Mouse (Mus musculus) limb, embryonic 14.5 days (tissue): ENCODE results near the gene Adgrb2. TPM values are rescaled to one million over a fixed set of nuclear protein-coding genes. Genes with fewer than 3 reads are reported as not detected.

Source experiments
- ATAC-seq: fragments of 200-750 bp; cut with Nextera tagmentation; 2 replicates; pipeline ENCODE4 v1.8.0; 2017; ENCODE audit warnings: low read depth, moderate number of reproducible peaks, moderate TSS enrichment; ENCODE audit not compliant: low FRiP score
- DNase-seq: peaks from one replicate; pipeline ENCODE4 v3.0.0-alpha.2; 2015; ENCODE audit warnings: low spot score
- H3K27ac ChIP-seq: fragments of 300-500 bp; sonication (generic); replicated peaks from 2 replicates; pipeline ENCODE4 v1.5.1; 2014; ENCODE audit warnings: low read depth, mild to moderate bottlenecking, low read length, moderate library complexity, mixed read lengths
- H3K27me3 ChIP-seq: fragments of 300-500 bp; sonication (generic); 2 replicates; pipeline ENCODE4 v1.6.1; 2014; ENCODE audit warnings: low read length, mixed read lengths; ENCODE audit not compliant: control insufficient read depth, insufficient read depth
- H3K36me3 ChIP-seq: fragments of 300-500 bp; sonication (generic); 2 replicates; pipeline ENCODE4 v1.6.1; 2014; ENCODE audit warnings: mild to moderate bottlenecking, low read length, moderate library complexity, mixed read lengths; ENCODE audit not compliant: control insufficient read depth, insufficient read depth
- H3K4me1 ChIP-seq: fragments of 300-500 bp; sonication (generic); 2 replicates; pipeline ENCODE4 v1.6.1; 2014; ENCODE audit warnings: antibody characterized with exemption, low read length, mixed read lengths; ENCODE audit not compliant: control insufficient read depth, insufficient read depth
- H3K4me2 ChIP-seq: fragments of 300-500 bp; sonication (generic); replicated peaks from 2 replicates; pipeline ENCODE4 v1.6.1; 2014; ENCODE audit warnings: low read depth, mild to moderate bottlenecking, low read length, moderate library complexity; ENCODE audit not compliant: severe bottlenecking
- H3K4me3 ChIP-seq: fragments of 300-500 bp; sonication (generic); replicated peaks from 2 replicates; pipeline ENCODE4 v1.5.1; 2014; ENCODE audit warnings: low read length
- H3K9ac ChIP-seq: fragments of 300-500 bp; sonication (generic); 2 replicates; pipeline ENCODE4 v1.6.1; 2014; ENCODE audit warnings: mild to moderate bottlenecking, low read depth, low read length, moderate library complexity; ENCODE audit not compliant: severe bottlenecking
- H3K9me3 ChIP-seq: fragments of 300-500 bp; sonication (generic); 2 replicates; pipeline ENCODE4 v1.6.1; 2016; ENCODE audit warnings: low read length; ENCODE audit not compliant: control insufficient read depth
- POLR2A ChIP-seq: fragments of 200-500 bp; IDR thresholded peaks from 2 replicates; pipeline ENCODE4 v1.8.0; 2012; ENCODE audit warnings: inconsistent platforms, mild to moderate bottlenecking, moderate library complexity, borderline replicate concordance; ENCODE audit not compliant: insufficient read depth, insufficient read length; ENCODE audit errors: extremely low read depth
- WGBS: fragments of 180-500 bp; shearing (Covaris S2); extraction: QIAGEN DNeasy Blood & Tissue Kit; methylation state at CpG from one replicate; pipeline ENCODE4 v1.1.7; 2014; 5-methylcytosine and 5-hydroxymethylcytosine counted together
- polyA plus RNA-seq, 2 experiments: library from polyadenylated mRNA; depleted of rRNA in 1 of 2; stranded (reverse) in 1 of 2; unstranded in 1 of 2; fragments of >200 nt; fragmentation: Nextera tagmentation in 1 of 2; extraction: Ambion mirVana in 1 of 2; gene quantifications; 2 replicates each; pipeline versions ENCODE4 v1.2.1 to v1.2.3; 2012 to 2014

Adgrb2 gene
- polyA plus RNA-seq, 2 experiments: 7.2 to 52.3 TPM

DNA sequence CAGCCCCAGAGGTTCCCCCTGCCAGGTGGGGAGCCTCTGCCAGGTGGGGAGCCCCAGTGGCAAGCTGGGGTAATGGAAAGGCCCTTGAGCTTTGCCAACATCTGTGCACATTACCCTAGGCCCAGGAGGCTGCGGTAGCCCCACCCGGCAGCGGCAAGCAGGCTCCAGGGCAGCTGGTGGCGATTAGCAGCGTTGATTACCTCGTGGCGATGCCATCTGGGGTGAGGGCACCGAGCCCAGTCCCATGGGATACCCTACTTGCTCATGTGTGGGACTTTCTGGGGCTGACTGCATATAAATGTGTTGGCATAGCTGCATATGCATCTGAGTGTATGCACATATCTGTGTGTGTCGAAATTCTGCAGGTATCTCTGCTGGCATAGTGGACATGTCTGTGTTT lies 59.5 kb downstream of the Adgrb2 start:
- no peak overlapping the region for H3K9ac ChIP-seq
- DNase-seq (peak; percentile 30), ATAC-seq (no peak)
- H3K27ac ChIP-seq: no peak overlapping the region
- no peak overlapping the region for H3K4me3 ChIP-seq
- WGBS: 17% methylated on average over 9 of the region's 9 CpGs
- no peaks in the 10 kb centered on the region for H3K9me3 ChIP-seq
- no peak overlapping the region for H3K4me2 ChIP-seq
- H3K4me1 ChIP-seq: peaks cover 70% of the 10 kb centered on the region
- no peak for TF ChIP-seq POLR2A
- no peaks in the 10 kb centered on the region for H3K36me3 ChIP-seq
- no peaks in the 10 kb centered on the region for H3K27me3 ChIP-seq

DNA sequence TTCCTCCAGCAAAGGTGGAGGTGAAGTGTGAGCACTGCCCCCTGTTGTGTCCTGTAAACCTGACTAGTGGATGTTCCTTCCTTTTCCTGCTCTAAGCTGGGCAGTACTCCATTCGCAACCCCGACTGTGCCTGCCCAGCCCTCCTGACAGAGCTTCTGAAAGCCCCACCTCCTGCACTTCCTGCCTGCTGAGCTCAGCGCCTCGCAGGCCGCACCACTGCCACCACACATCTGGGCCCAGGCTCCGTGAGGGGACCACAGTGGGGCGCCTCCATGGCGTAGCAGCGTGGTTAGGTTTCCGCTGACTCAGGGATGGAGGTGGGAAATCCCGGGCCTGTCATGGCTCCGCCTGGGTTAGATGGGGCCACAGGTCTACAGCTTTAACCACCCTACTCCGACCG lies 60.9 kb downstream of the Adgrb2 start:
- ATAC-seq: no peak
- WGBS: 9% methylated on average over 14 of the region's 14 CpGs
- Histone ChIP-seq H3K4me2 (peak overlapping the region; percentile 6; the same call in 1 of the 2 replicates), H3K27ac (peak overlapping the region; percentile 84), H3K9ac (peak overlapping the region; percentile 34), H3K4me3 (0 out of 2 replicates have a peak overlapping the region, but pooled peaks have one; percentile 18), H3K27me3 (no peaks in the 10 kb centered on the region), H3K9me3 (no peaks in the 10 kb centered on the region), H3K4me1 (peaks cover 79% of the 10 kb centered on the region), H3K36me3 (no peaks in the 10 kb centered on the region)
- DNase-seq: peak; percentile 54
- no peak for TF ChIP-seq POLR2A

DNA sequence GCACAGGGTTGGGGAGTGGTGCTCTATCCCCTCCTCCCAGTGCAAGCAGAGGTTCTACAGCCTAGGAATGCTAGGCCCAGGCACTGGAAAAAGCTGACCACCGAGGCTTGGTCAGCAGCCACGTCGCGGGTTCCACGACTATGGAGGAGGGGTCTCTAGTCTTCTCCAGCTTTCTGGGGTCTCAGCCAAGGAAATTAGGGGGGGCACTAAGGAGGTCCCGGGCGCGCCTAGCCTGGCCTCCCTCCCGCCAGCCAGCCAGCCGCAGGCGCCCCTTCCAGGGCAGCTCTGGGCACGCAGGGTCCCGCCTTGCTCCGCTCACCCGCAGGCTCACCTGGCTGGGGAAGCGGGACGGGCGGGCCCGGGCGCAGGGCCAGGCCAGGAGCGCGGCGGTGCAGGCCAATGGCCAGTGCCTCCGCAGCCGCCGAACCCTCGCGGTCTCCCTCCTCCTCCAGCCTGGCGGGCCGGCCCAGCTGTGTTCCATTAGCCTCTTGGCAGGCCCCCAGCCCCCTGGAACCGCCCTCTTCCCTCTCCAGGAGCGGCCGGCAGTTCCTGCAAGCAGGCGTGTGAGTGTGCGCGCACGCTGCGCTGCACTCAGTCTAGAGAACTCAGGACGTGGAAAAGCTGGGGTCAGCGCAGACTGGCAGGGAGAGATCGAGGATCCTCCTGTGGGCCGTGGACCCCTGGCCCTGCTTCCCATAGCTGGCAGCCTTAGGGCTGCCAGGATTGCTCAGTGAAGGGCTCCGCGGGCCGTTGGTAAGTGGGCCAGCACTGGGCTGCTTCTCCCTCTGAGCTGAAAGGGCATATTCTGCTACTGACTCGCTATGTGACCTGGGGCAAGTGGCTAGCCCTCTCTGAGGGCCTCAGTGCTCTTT lies 62.9 kb downstream of the Adgrb2 start, which contains the start of gene Col16a1:
Col16a1 (plus strand) TSS at position 510 of the 872 bp plus-strand sequence.
- Histone ChIP-seq H3K9ac (peak within 1 kb of the TSS; percentile 74), H3K4me3 (peak within 1 kb of the TSS; percentile 52), H3K36me3 (peaks cover 13% of the 10 kb centered on the region), H3K27me3 (no peaks in the 10 kb centered on the region), H3K9me3 (no peaks in the 10 kb centered on the region), H3K27ac (peak within 1 kb of the TSS; percentile 95), H3K4me1 (peaks cover 73% of the 10 kb centered on the region), H3K4me2 (peak within 1 kb of the TSS; percentile 86)
- WGBS: under 1% methylated on average over 35 of the region's 46 CpGs
- TF ChIP-seq POLR2A: peak; percentile 74; the same call in 1 of the 2 replicates
- ATAC-seq (peak; percentile 93), DNase-seq (peak; percentile 96)

DNA sequence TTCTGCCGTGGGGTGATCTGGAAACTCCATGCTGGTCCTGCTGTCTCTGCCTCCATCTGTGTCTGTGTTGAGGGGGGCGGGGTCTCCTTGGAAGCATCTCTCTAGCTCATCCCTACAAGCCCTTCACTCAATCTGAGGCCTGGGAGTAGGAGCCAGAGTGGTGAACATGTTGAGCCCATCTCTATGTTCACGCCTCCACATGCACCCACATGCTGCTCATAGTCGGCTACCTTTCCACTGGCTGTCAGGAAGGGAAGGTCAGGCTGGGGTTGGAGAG lies 63.5 kb downstream of the Adgrb2 start:
- no peaks in the 10 kb centered on the region for H3K27me3 ChIP-seq
- peaks cover 17% of the 10 kb centered on the region for H3K36me3 ChIP-seq
- TF ChIP-seq POLR2A: no peak
- H3K9me3 ChIP-seq: no peaks in the 10 kb centered on the region
- peaks cover 68% of the 10 kb centered on the region for H3K4me1 ChIP-seq
- DNase-seq (no peak), ATAC-seq (0 out of 2 replicates have a peak, but pooled peaks have one; percentile 1)
- peak overlapping the region; percentile 86 for H3K4me2 ChIP-seq
- 25% methylated on average over 4 of the region's 4 CpGs for WGBS
- H3K9ac ChIP-seq: peak overlapping the region; percentile 74
- H3K4me3 ChIP-seq: peak overlapping the region; percentile 52
- peak overlapping the region; percentile 95 for H3K27ac ChIP-seq

DNA sequence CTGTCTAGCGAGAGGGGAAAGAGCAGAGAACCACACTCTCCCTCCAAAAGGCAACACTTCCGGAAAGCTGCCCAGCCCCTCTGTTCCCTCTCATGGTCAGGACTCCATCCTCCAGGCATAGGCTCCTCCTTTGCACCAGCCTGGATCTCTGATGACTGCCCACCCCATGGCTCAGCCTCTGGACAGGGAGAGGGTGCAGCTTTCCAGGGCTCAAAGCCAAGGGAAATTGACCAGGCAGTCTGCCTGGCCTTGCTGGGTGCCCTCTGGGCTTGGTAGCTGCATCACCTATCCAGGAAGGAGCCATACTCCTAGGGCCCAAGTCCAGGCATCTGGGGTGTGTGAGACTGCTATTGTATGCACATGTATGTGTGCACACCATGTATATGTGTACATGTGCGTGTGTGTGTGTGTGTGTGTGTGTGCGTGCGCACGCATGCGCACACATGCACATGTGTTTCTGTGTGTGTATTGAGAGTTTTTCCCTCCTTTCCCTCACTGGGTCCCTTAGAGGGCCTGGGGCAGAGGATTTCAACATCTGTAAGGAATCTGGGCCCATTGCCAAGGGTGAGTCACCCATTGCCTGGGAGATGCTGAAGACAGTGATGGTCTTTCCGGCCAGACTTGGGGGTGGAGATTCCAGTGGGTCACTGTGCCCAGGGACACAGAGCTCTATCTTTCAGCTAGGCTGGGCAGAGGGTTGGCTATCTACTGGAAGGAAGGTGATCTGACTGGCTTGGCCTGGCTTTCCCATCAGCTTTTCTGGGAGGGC lies 65.6 kb downstream of the Adgrb2 start:
- H3K27ac ChIP-seq: peak overlapping the region; percentile 59; the same call in 1 of the 2 replicates
- H3K27me3 ChIP-seq: no peaks in the 10 kb centered on the region
- ATAC-seq (no peak), DNase-seq (peak; percentile 71)
- H3K4me2 ChIP-seq: peak overlapping the region; percentile 86
- peaks cover 34% of the 10 kb centered on the region for H3K36me3 ChIP-seq
- no peak for TF ChIP-seq POLR2A
- no peak overlapping the region for H3K9ac ChIP-seq
- no peaks in the 10 kb centered on the region for H3K9me3 ChIP-seq
- H3K4me3 ChIP-seq: no peak overlapping the region
- 67% methylated on average over 8 of the region's 8 CpGs for WGBS
- H3K4me1 ChIP-seq: peaks cover 60% of the 10 kb centered on the region
